Mouse (Mus musculus) kidney, embryonic 15.5 days (tissue): ENCODE measurements around the gene 1700125H20Rik. TPM values are rescaled to one million over a fixed set of nuclear protein-coding genes. Genes with fewer than 3 reads are reported as not detected.

Source experiments
- ATAC-seq: fragments of 200-750 bp; cut with Nextera tagmentation; replicated peaks from 2 replicates; pipeline ENCODE4 v1.8.0; 2017; ENCODE audit warnings: moderate TSS enrichment; ENCODE audit not compliant: low FRiP score
- H3K27ac ChIP-seq: fragments of 300-500 bp; sonication (generic); 2 replicates; pipeline ENCODE4 v1.5.1; 2015; ENCODE audit warnings: mild to moderate bottlenecking, inconsistent platforms
- H3K27me3 ChIP-seq: fragments of 300-500 bp; sonication (generic); 2 replicates; pipeline ENCODE4 v1.6.1; 2015; ENCODE audit warnings: inconsistent platforms
- H3K36me3 ChIP-seq: fragments of 300-500 bp; sonication (generic); 2 replicates; pipeline ENCODE4 v1.6.1; 2015; ENCODE audit warnings: inconsistent platforms
- H3K4me1 ChIP-seq: fragments of 300-500 bp; sonication (generic); 2 replicates; pipeline ENCODE4 v1.6.1; 2015; ENCODE audit warnings: inconsistent platforms
- H3K4me2 ChIP-seq: fragments of 300-500 bp; sonication (generic); 2 replicates; pipeline ENCODE4 v1.6.1; 2015; ENCODE audit warnings: moderate library complexity, mild to moderate bottlenecking, inconsistent platforms
- H3K4me3 ChIP-seq: fragments of 300-500 bp; sonication (generic); replicated peaks from 2 replicates; pipeline ENCODE4 v1.5.1; 2015; ENCODE audit warnings: mild to moderate bottlenecking, inconsistent platforms
- H3K9ac ChIP-seq: fragments of 300-500 bp; sonication (generic); 2 replicates; pipeline ENCODE4 v1.6.1; 2015; ENCODE audit warnings: mild to moderate bottlenecking, inconsistent platforms
- H3K9me3 ChIP-seq: fragments of 300-500 bp; sonication (generic); replicated peaks from 2 replicates; pipeline ENCODE4 v1.6.1; 2016; ENCODE audit warnings: inconsistent platforms
- WGBS: fragments of 180-500 bp; shearing (Covaris S2); methylation state at CpG from one replicate; pipeline ENCODE4 v1.1.7; 2015; ENCODE audit warnings: mixed read lengths; 5-methylcytosine and 5-hydroxymethylcytosine counted together
- polyA plus RNA-seq: library from polyadenylated mRNA; unstranded; fragments of >200 nt; fragmentation: Nextera tagmentation; extraction: Ambion mirVana; gene quantifications from 2 replicates; pipeline ENCODE4 v1.2.1, GENCODE M21; 2015

Gene 1700125H20Rik
- 0.32 and 0.42 TPM in 2 replicates for polyA plus RNA-seq

DNA sequence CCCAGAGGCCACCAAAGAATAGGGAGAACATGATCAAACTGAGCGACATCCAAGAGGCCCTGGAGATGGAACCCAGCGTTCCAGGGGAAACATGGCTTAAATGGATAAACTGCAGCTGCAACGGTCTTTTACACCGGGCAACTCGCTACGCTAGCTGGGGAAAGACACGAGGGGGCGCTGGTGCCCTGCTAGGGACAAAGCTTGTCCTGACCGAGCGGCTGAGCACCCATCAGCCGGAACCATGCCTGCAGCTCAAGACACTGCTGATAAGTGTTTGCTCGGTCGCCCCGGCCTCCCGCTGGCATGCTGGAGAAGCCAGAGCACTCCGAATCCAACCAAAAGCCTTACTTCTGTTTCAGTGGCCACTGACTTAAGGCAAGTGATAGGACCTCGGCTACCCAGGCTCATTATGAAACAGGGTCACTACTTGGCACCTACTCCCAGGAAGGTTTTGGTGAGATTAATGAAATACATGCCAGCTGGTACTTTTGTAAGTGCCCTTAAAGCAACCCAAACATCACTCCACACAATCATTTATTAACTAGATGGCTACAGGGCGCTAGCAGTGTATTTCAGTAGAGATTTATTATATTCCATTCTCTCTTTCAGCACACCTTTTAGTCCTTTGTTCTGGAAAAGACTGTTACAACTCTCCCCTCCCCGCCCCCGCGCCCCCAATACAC is at the start of gene 1700125H20Rik:
Gene 1700125H20Rik, plus strand, starts transcription at position 347 of the 683 bp plus-strand sequence.
- no peak within 1 kb of the TSS for H3K9ac ChIP-seq
- no peaks in the 10 kb centered on the region for H3K9me3 ChIP-seq
- WGBS = 12% methylated on average over 21 of the region's 21 CpGs
- H3K4me1 ChIP-seq = peaks cover 5% of the 10 kb centered on the region
- peak within 1 kb of the TSS; percentile 38; the same call in 1 of the 2 replicates for H3K27ac ChIP-seq
- no peaks in the 10 kb centered on the region for H3K27me3 ChIP-seq
- no peaks in the 10 kb centered on the region for H3K36me3 ChIP-seq
- H3K4me3 ChIP-seq = peak within 1 kb of the TSS; percentile 25
- ATAC-seq = peak; percentile 88
- H3K4me2 ChIP-seq = peak within 1 kb of the TSS; percentile 55

DNA sequence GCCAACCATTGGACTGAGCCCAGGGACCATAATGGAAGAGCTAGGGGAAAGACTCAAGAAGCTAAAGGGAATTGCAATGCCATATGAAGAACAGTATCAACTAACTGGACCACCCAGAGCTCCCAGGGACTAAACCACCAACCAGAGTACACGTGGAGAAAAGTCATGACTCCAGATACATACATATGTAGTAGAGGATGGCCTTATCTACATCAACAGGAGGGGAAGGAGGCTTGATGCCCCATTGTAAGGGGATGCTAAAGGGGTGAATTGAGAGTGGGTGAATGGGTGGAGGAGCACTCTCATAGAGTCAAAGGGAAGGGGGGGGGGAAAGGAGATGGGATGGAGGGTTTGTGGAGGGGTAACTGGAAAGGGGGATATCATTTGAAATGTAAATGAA is 48.1 kb upstream of the 1700125H20Rik start:
- Histone ChIP-seq H3K27ac (no peak overlapping the region), H3K4me2 (no peak overlapping the region), H3K9ac (no peak overlapping the region), H3K27me3 (no peaks in the 10 kb centered on the region), H3K9me3 (no peaks in the 10 kb centered on the region), H3K36me3 (no peaks in the 10 kb centered on the region), H3K4me3 (no peak overlapping the region), H3K4me1 (0 out of 2 replicates have a peak, but pooled peaks cover 2% of the 10 kb centered on the region)
- WGBS = 90% methylated on average over 1 of the region's 1 CpGs
- no peak for ATAC-seq

DNA sequence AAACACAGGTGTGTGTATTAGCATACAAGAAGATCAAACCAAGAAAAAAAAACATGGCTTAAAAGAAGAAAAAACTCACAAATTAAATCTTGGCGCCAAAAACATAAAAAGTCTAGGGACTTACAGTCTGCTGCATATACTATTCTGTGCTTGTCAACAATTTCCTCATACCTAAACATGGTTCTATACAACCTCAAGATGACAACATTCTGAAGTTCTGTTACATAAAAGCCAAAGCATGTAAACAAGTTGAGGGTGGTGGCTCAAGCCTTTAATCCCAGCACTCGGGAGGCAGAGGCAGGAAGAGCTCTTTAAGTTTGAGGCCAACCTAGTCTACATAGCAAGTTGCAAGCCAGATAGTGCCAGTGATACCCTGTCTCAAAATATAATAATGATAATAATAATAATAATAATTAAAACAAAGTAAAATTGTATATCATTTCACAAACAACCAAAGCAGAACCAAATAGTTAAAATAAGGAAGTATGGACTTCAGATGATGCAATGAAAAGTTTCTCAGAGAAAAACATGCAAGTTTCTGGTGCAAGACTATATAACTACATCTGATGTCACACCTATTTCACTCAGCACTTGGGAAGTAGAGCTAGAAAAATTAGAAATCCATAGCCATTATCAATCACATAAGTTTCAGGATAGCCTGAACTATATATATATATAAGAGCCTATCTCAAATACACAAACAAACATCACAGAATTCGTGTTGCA is 46.8 kb upstream of the 1700125H20Rik start:
- no peak overlapping the region for H3K4me3 ChIP-seq
- no peak overlapping the region for H3K9ac ChIP-seq
- H3K36me3 ChIP-seq = no peaks in the 10 kb centered on the region
- H3K4me1 ChIP-seq = 0 out of 2 replicates have a peak, but pooled peaks cover 2% of the 10 kb centered on the region
- no peaks in the 10 kb centered on the region for H3K9me3 ChIP-seq
- 94% methylated on average over 3 of the region's 3 CpGs for WGBS
- no peak overlapping the region for H3K4me2 ChIP-seq
- ATAC-seq = no peak
- H3K27me3 ChIP-seq = no peaks in the 10 kb centered on the region
- no peak overlapping the region for H3K27ac ChIP-seq

DNA sequence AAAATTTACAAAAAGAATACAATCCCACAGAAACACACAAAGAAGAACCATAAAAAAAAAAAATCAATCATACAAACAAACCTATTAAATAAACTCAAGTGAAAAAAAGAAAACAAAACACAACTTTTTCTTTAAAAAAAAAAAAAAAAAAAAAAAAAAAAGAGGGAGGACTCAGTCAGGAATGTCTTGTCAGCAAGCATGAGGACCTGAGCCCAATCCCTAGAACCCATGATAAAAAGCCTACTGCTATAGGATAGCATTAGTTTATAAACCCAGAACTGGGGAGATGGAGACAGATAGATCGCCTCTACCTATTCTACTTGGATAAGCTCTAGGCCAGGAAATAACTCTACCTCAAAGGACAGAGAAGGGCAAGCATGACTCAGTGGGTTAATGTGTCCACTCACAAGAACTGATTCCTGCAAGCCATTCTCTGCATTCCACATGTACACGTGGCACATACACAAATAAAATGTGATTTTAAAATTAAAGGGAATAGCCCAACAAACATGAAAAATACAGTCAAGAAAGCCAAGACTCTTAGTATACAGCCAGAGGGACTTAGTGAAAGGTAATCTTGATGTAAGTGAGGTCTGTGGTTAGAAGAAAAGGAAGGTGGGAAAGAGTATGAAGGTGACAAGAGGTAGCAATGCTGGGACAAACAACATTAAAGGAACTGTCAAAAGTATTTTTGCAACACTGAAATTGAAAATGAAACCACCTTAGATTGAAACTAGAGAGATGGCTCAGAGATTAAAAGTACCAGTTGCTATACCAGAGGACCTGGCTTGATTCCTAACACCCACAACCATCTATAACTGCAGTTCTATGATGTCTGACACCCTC is 43.7 kb upstream of the 1700125H20Rik start:
- Histone ChIP-seq H3K27ac (no peak overlapping the region), H3K9ac (no peak overlapping the region), H3K4me3 (no peak overlapping the region), H3K4me2 (no peak overlapping the region), H3K9me3 (no peaks in the 10 kb centered on the region), H3K36me3 (no peaks in the 10 kb centered on the region), H3K4me1 (0 out of 2 replicates have a peak, but pooled peaks cover 3% of the 10 kb centered on the region), H3K27me3 (no peaks in the 10 kb centered on the region)
- WGBS = 80% methylated on average over 2 of the region's 2 CpGs
- ATAC-seq = no peak

DNA sequence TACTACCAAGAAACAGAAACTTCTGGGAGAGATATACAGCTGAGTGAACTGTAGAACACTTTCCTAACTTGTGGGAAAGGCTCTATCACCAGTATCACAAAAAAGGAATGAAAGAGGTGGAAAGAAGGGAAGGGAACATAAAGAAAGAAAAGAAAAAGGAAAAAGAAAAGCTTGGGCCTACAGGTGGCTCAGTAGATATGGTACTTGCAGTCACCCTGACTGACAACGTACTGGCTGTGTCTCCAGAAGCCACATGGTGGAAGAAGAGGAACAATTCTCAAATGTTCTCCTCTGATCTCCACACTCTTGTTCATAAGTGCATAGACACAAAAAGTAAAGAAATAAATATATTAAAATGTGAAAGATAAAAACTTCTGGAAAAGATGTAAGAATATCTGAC is 41.3 kb upstream of the 1700125H20Rik start:
- 0 out of 2 replicates have a peak, but pooled peaks cover 6% of the 10 kb centered on the region for H3K4me1 ChIP-seq
- no peaks in the 10 kb centered on the region for H3K9me3 ChIP-seq
- no peak overlapping the region for H3K4me3 ChIP-seq
- H3K4me2 ChIP-seq = no peak overlapping the region
- no peak overlapping the region for H3K27ac ChIP-seq
- 97% methylated on average over 1 of the region's 1 CpGs for WGBS
- no peaks in the 10 kb centered on the region for H3K27me3 ChIP-seq
- H3K9ac ChIP-seq = no peak overlapping the region
- H3K36me3 ChIP-seq = no peaks in the 10 kb centered on the region
- ATAC-seq = no peak

DNA sequence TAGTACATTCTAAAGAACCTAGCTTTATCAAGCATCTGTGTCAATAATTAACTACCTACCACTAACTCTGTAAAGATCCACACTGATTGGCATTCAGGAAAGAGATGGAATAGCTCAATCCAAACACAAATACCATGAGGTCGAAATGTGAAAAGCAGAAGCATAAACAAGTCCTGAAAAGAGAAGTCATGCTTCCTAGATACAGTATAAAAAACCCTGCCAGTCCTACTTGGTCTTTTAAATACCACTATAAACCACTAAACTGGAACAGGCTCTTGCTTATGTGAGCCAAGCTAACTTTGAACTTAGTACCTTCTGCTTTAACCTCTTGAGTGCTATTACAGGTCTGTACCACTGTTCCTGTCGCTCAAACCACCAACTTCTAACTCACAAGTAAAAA is 38.7 kb upstream of the 1700125H20Rik start:
- Histone ChIP-seq H3K9me3 (no peaks in the 10 kb centered on the region), H3K36me3 (no peaks in the 10 kb centered on the region), H3K4me1 (0 out of 2 replicates have a peak, but pooled peaks cover 5% of the 10 kb centered on the region), H3K9ac (no peak overlapping the region), H3K4me2 (no peak overlapping the region), H3K27me3 (no peaks in the 10 kb centered on the region), H3K4me3 (no peak overlapping the region), H3K27ac (no peak overlapping the region)
- ATAC-seq = no peak
- WGBS = 66% methylated on average over 2 of the region's 2 CpGs

DNA sequence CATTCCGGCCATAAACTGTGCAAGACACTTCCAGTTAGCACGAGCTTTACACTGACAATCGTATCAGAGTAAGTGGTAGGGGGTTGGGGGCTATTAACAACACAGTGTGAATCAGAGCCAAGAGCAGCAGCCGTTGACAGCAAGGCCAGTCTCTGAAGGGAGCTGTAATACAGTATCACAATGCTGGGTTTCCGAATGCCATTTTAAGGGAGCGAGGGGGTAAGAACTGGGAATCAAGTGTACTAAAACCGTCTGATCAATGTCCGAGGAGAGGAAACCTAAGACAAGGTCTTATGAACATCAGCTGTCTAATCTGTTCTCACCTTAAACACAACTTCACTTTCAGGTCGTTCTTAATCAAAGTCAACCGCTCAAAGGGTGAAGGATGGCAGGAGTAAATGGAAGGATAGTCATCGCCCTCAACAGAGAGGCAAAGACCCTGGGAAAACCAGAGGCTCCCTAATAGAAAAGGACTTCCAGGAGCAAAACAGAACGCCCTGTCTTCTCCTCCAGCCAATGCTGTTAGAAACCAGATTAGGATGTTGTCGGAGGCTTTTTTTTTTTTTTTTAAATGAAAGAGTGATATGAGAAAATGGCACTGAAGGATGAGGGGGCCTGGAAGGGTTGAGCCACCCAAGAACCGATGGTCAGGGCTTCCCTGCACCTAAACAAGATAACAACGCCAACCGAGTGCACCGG is 31.3 kb upstream of the 1700125H20Rik start:
- under 1% methylated on average over 17 of the region's 17 CpGs for WGBS
- Histone ChIP-seq H3K4me3 (peak overlapping the region; percentile 89), H3K27ac (peak overlapping the region; percentile 87), H3K27me3 (no peaks in the 10 kb centered on the region), H3K9me3 (no peaks in the 10 kb centered on the region), H3K9ac (peak overlapping the region; percentile 74), H3K36me3 (no peaks in the 10 kb centered on the region), H3K4me2 (peak overlapping the region; percentile 77), H3K4me1 (peaks cover 8% of the 10 kb centered on the region)
- ATAC-seq = no peak; the same call in 1 of the 2 replicates

DNA sequence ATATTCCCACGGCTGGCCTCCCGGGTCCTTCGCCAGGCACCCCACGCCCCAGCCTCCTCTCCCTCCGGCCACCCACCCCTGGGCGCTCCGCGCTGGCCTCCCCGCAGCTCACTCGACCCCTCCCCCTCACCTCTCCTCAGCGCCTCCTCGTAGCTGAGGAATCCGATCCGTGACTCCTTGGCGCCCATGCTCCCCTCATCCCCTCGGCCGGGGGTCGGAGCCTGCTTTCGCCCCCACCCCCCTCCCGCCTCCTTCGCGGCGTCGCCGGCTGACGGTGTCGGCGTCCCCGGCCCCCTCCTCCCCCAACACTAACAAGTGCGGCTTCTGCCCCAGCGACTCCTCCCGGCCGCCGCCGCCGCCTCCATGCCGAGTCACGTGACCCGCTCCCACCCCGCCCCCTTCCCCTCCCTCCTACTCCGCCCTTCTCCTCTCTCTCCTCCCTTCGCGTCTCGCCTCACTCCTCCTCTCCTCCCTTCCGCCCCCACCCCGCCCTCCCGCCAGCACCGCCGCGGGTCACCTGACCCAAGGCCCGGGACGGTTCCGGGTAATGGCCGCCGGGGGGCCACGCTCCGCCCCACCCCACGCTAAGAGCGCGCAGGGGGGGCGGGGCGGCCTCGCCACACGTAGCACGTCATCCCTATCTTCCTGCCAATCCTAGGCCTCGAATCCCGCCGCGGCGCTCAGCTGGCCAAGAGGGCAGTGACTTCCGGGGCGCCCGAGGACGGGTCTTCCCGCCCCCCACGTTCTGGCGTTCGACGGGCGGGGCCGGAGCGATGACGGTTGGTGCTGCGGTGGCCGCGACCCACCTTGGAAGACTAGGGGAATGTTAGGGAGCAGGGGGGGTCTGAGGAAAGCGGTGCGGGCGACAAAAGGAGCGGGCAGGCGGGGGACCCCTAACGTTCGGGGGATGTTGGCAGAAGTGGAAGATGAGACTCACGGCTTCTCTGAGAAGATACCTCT is 30.3 kb upstream of the 1700125H20Rik start, which contains the start of gene Usp32:
Gene Usp32, minus strand, starts transcription at position 581 of the 960 bp plus-strand sequence.
- no peaks in the 10 kb centered on the region for H3K9me3 ChIP-seq
- H3K4me2 ChIP-seq = peak within 1 kb of the TSS; percentile 77
- H3K9ac ChIP-seq = peak within 1 kb of the TSS; percentile 74
- no peaks in the 10 kb centered on the region for H3K27me3 ChIP-seq
- peak; percentile 99 for ATAC-seq
- peak within 1 kb of the TSS; percentile 89 for H3K4me3 ChIP-seq
- H3K4me1 ChIP-seq = peaks cover 8% of the 10 kb centered on the region
- H3K36me3 ChIP-seq = no peaks in the 10 kb centered on the region
- peak within 1 kb of the TSS; percentile 87 for H3K27ac ChIP-seq
- WGBS = 1% methylated on average over 92 of the region's 94 CpGs

DNA sequence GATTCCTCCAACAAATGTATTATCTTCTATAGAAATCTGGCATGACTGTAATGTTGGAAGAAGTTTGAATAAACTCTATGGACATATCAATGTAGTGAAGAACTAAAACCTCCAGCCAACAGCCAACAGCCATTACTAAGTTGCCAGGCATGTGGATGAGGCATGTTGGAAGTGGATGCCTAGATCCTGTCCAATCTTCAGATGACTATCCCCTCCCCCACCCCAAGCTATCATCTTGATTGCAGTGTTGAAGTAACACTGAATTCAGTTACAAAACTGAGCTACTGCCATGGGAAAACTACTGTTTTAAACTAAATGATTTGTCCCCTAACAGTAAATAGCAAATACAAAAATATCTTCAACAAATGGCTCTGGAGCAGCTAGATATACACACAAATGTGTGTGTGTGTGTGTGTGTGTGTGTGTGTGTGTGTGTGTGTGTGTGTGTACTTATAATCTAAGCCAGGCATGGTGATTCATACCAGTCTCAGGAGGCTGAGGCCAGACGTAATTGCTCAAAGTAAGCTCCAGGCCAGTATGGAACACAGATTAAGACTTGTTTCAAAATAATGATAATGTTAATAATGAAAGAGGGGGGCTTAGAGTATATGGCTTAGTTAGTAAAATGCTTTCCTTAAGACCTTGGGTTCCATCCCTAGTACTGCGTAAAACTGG is 17.8 kb upstream of the 1700125H20Rik start:
- Histone ChIP-seq H3K4me1 (no peaks in the 10 kb centered on the region), H3K27me3 (no peaks in the 10 kb centered on the region), H3K36me3 (no peaks in the 10 kb centered on the region), H3K9me3 (no peaks in the 10 kb centered on the region), H3K4me3 (no peak overlapping the region), H3K4me2 (no peak overlapping the region), H3K9ac (no peak overlapping the region), H3K27ac (no peak overlapping the region)
- ATAC-seq = no peak
- WGBS = 82% methylated on average over 2 of the region's 2 CpGs

DNA sequence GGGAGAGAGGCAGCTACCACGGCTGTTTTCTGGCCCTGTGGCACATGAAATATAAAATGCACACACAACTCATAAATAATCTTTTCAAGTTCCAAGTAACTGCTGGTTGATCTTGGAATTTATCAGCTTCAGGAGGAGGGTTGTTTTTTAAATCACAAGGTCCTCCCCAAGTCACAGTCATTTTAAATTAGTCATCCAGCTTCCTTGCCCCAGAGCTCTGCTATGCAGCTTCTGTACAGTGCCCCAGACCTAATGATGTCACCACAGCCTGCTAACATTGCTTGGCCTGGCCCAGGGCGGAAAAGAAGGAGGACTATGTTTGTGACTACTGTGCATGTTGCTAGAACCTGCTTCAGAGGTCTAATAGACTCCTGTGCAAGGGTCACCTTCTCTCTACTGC is 12.9 kb upstream of the 1700125H20Rik start:
- Histone ChIP-seq H3K9me3 (no peaks in the 10 kb centered on the region), H3K4me3 (no peak overlapping the region), H3K36me3 (no peaks in the 10 kb centered on the region), H3K9ac (no peak overlapping the region), H3K27ac (no peak overlapping the region), H3K4me1 (no peaks in the 10 kb centered on the region), H3K4me2 (no peak overlapping the region), H3K27me3 (no peaks in the 10 kb centered on the region)
- WGBS = 51% methylated on average over 2 of the region's 2 CpGs
- no peak for ATAC-seq
